Mouse (Mus musculus): Measurements from ENCODE around the gene Ptrh2. TPM values are rescaled to one million over a fixed set of nuclear protein-coding genes. Genes with fewer than 3 reads are reported as not detected.

Gene Ptrh2
- total and polyA plus RNA-seq, 3 experiments, result 3.7 to 6.4 (median 5.9) TPM

DNA sequence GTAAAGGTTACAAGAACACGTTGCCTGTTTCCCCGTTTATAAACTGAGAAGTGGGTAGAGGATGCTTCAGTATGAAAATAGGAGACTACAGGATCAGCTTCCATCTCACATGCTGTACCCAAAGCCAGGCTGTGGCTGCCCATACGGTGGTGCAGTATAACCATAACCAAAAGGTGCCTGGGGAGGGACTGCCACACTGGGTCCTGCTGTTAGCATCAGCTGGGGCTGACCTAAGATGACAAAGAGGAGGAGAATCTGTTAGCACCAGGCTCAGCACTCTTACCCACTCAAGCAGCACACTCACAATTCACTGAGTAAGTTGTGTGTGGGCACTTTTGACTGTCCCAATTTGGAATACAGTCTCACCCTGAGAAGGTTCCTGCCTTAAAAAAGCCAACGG lies 11.7 kb downstream of the Ptrh2 start:
- Histone ChIP-seq H3K79me2 (replicated peaks; ENCODE audit: control insufficient read depth, insufficient read depth, low read length) (no peaks in the 10 kb centered on the region; the same call in 1 of the 2 replicates), H3K9ac (ENCODE audit: low read depth, low read length) (no peak overlapping the region), H3K27me3 (ENCODE audit: control insufficient read depth, insufficient read depth, low read length) (no peaks in the 10 kb centered on the region), H3K27ac (no peak overlapping the region), H3K36me3 (ENCODE audit: control insufficient read depth, insufficient read depth, low read length) (peaks cover 9% of the 10 kb centered on the region), H3K4me1 (ENCODE audit: control insufficient read depth, insufficient read depth, low read length) (no peaks in the 10 kb centered on the region), H3K4me3 (no peak overlapping the region)
- WGBS, result 74% methylated on average over 4 of the region's 4 CpGs
- TF ChIP-seq POLR2A (IDR thresholded peaks at IDR 0.05; ENCODE audit: insufficient read depth, low read depth, low read length) (no peak), CTCF (IDR thresholded peaks at IDR 0.05) (no peak), EP300 (IDR thresholded peaks at IDR 0.05; ENCODE audit: insufficient read depth, low read depth, low read length) (no peak)
- intact Hi-C loops (cut with DNase I), result no loop called here
- no peak for DNase-seq

DNA sequence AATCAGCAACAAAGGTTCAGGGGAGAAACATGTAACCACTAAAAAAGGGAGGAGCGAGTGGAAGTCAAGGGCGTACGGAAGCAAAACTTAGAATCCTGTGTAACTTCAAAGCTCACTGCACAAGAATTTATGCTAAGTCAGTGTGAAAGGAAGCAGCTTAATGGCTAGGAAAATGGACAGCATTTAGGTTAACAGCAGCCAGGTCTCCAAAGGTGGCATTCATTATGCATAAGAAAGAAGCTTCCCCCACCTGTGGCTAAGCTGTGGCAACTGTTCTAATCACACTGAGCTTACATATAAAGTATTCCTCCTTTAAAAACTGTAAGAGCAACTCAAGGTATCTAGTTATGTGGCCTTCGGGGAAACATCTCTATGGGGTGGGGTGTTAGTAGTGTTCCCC lies 17.4 kb downstream of the Ptrh2 start:
- Histone ChIP-seq H3K36me3 (ENCODE audit: control insufficient read depth, insufficient read depth, low read length) (peaks cover 32% of the 10 kb centered on the region), H3K4me3 (no peak overlapping the region), H3K27ac (no peak overlapping the region), H3K4me1 (ENCODE audit: control insufficient read depth, insufficient read depth, low read length) (no peaks in the 10 kb centered on the region), H3K27me3 (ENCODE audit: control insufficient read depth, insufficient read depth, low read length) (no peaks in the 10 kb centered on the region), H3K79me2 (replicated peaks; ENCODE audit: control insufficient read depth, insufficient read depth, low read length) (no peaks in the 10 kb centered on the region), H3K9ac (ENCODE audit: low read depth, low read length) (no peak overlapping the region)
- WGBS, result 92% methylated on average over 4 of the region's 4 CpGs
- DNase-seq, result no peak
- no peak for TF ChIP-seq CTCF (IDR thresholded peaks at IDR 0.05)
- no peak for TF ChIP-seq EP300 (IDR thresholded peaks at IDR 0.05; ENCODE audit: insufficient read depth, low read depth, low read length)
- TF ChIP-seq POLR2A (IDR thresholded peaks at IDR 0.05; ENCODE audit: insufficient read depth, low read depth, low read length), result no peak
- intact Hi-C loops (cut with DNase I), result no loop called here

DNA sequence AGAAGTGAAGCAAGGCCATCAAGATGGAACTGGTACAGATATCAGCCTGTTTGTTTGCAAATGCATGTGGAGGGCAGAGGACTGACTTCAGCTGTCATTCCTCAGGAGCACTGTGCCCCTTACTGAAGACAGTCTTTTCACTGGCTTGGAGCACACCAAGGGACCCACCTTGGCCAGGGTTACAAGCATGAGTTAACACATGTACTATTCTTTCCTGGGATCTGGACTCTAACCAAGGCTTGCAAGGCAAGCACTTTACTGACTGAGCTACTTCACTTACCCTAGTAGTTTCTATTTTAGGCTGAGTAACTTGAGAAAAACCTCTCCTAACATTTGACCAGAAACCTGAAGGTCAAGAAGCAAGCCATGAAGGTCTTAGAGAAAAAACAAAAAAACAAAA lies 30.8 kb downstream of the Ptrh2 start:
- Histone ChIP-seq H3K27me3 (ENCODE audit: control insufficient read depth, insufficient read depth, low read length) (no peaks in the 10 kb centered on the region), H3K9ac (ENCODE audit: low read depth, low read length) (no peak overlapping the region), H3K4me1 (ENCODE audit: control insufficient read depth, insufficient read depth, low read length) (peaks cover 6% of the 10 kb centered on the region), H3K79me2 (replicated peaks; ENCODE audit: control insufficient read depth, insufficient read depth, low read length) (peaks cover 1% of the 10 kb centered on the region; the same call in 1 of the 2 replicates), H3K36me3 (ENCODE audit: control insufficient read depth, insufficient read depth, low read length) (peaks cover 46% of the 10 kb centered on the region), H3K4me3 (no peak overlapping the region), H3K27ac (peak overlapping the region; percentile 27; the same call in 1 of the 2 replicates)
- intact Hi-C loops (cut with DNase I), result no loop called here
- DNase-seq, result peak in 1 of 2 experiments; percentile 15
- TF ChIP-seq EP300 (IDR thresholded peaks at IDR 0.05; ENCODE audit: insufficient read depth, low read depth, low read length), result no peak
- no peak for TF ChIP-seq CTCF (IDR thresholded peaks at IDR 0.05)
- no peak for TF ChIP-seq POLR2A (IDR thresholded peaks at IDR 0.05; ENCODE audit: insufficient read depth, low read depth, low read length)

DNA sequence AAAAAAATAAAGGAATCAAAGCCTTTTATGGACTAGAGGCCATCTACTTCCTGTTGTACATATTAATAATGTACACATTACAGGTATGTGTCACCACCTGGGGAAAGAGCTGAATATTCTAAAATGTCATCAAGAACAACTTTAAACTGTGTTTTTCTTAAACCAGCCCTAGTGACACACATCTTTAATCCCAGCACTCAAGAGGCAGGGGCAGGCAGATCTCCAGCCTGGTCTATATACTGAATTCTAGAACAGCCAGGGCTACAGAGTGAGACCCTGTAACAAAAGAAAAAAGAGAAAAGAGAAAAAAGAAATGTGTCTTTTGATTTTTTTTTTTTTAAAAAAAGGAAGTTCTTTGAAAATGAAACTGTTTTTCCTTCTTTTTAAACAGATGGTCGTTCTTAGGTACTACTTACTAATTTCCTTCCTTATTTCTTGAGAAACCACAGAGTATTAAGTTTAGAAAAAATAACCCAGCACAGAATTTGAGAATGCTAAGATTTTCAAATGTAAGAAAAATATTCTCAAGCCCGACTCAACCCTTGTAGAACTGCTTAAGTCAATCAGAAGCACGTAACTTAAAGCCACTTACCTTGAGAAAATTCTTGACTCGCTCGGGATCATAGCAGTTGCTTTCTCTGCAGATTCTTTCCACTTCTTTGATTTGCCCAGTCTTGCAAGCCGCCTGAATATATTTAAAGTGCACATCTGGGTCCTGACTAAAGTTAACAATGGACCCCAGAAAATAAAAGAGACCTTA lies 33.7 kb downstream of the Ptrh2 start:
- Histone ChIP-seq H3K27ac (no peak overlapping the region), H3K4me3 (no peak overlapping the region), H3K36me3 (ENCODE audit: control insufficient read depth, insufficient read depth, low read length) (peaks cover 45% of the 10 kb centered on the region), H3K9ac (ENCODE audit: low read depth, low read length) (no peak overlapping the region), H3K27me3 (ENCODE audit: control insufficient read depth, insufficient read depth, low read length) (no peaks in the 10 kb centered on the region), H3K4me1 (ENCODE audit: control insufficient read depth, insufficient read depth, low read length) (peaks cover 6% of the 10 kb centered on the region), H3K79me2 (replicated peaks; ENCODE audit: control insufficient read depth, insufficient read depth, low read length) (peaks cover 1% of the 10 kb centered on the region; the same call in 1 of the 2 replicates)
- DNase-seq, result no peak
- intact Hi-C loops (cut with DNase I), result no loop called here
- 83% methylated on average over 6 of the region's 6 CpGs for WGBS
- TF ChIP-seq EP300 (IDR thresholded peaks at IDR 0.05; ENCODE audit: insufficient read depth, low read depth, low read length) (no peak), CTCF (IDR thresholded peaks at IDR 0.05) (no peak), POLR2A (IDR thresholded peaks at IDR 0.05; ENCODE audit: insufficient read depth, low read depth, low read length) (no peak)

DNA sequence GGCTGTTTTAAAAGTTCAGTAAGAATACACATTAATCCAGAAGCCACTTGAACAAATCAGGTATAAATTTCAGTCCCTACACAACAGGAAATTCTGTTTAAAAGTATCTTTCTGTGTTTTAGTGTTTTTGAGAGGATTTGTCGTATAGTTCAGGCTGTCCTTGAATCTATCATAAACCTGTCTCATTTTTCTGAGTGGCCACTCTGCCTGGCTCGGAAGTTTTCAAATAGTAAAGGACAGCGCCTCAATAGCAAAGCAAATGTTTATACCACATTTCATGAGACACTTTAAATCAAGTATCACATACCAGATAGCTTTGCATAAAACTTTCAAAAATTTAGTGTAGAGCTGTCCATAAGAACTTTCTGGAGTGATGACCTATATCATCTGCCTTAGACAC lies 34.6 kb downstream of the Ptrh2 start:
- no peak overlapping the region for H3K9ac ChIP-seq (ENCODE audit: low read depth, low read length)
- no peak overlapping the region for H3K27ac ChIP-seq
- peaks cover 6% of the 10 kb centered on the region for H3K4me1 ChIP-seq (ENCODE audit: control insufficient read depth, insufficient read depth, low read length)
- H3K79me2 ChIP-seq (replicated peaks; ENCODE audit: control insufficient read depth, insufficient read depth, low read length), result peaks cover 1% of the 10 kb centered on the region; the same call in 1 of the 2 replicates
- peaks cover 46% of the 10 kb centered on the region for H3K36me3 ChIP-seq (ENCODE audit: control insufficient read depth, insufficient read depth, low read length)
- H3K4me3 ChIP-seq, result no peak overlapping the region
- H3K27me3 ChIP-seq (ENCODE audit: control insufficient read depth, insufficient read depth, low read length), result no peaks in the 10 kb centered on the region
- TF ChIP-seq EP300 (IDR thresholded peaks at IDR 0.05; ENCODE audit: insufficient read depth, low read depth, low read length) (no peak), CTCF (IDR thresholded peaks at IDR 0.05) (no peak), POLR2A (IDR thresholded peaks at IDR 0.05; ENCODE audit: insufficient read depth, low read depth, low read length) (no peak)
- WGBS, result 95% methylated on average over 3 of the region's 3 CpGs
- DNase-seq, result no peak
- intact Hi-C loops (cut with DNase I), result no loop called here

DNA sequence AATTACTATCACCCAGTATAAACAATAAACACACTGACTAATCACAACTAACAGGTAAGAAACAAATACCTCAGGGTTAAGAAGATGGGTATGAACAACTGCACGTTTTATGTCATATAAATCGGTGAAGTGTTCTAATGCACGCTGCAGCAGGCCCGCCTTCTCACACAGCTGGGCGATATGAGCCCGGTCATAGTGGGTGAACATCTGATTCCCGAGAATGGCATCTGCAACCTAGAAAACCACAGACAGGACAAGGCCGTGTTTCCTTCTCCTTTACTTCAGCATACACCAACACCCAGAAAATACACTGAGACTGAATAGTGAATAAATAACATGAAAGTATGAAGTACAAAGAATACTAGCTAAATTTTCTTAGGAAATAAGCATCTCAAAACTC lies 35.6 kb downstream of the Ptrh2 start:
- Histone ChIP-seq H3K9ac (ENCODE audit: low read depth, low read length) (no peak overlapping the region), H3K79me2 (replicated peaks; ENCODE audit: control insufficient read depth, insufficient read depth, low read length) (no peaks in the 10 kb centered on the region), H3K36me3 (ENCODE audit: control insufficient read depth, insufficient read depth, low read length) (peaks cover 44% of the 10 kb centered on the region), H3K27ac (no peak overlapping the region), H3K4me1 (ENCODE audit: control insufficient read depth, insufficient read depth, low read length) (peaks cover 5% of the 10 kb centered on the region), H3K4me3 (no peak overlapping the region), H3K27me3 (ENCODE audit: control insufficient read depth, insufficient read depth, low read length) (no peaks in the 10 kb centered on the region)
- TF ChIP-seq CTCF (IDR thresholded peaks at IDR 0.05) (no peak), POLR2A (IDR thresholded peaks at IDR 0.05; ENCODE audit: insufficient read depth, low read depth, low read length) (no peak), EP300 (IDR thresholded peaks at IDR 0.05; ENCODE audit: insufficient read depth, low read depth, low read length) (no peak)
- 82% methylated on average over 8 of the region's 8 CpGs for WGBS
- DNase-seq, result no peak
- intact Hi-C loops (cut with DNase I), result no loop called here

Data from heart, adult 2 months (tissue).